Mouse (Mus musculus) T-cell, adult 2 months (primary cell): Measurements from ENCODE around the gene Gpr137b.
"Not testable (repeated sequence)": the region's sequence is repeated elsewhere in the genome, so short reads cannot be mapped to it uniquely, and the experiment has no call there.

Experiments
- DNase-seq: peaks from one replicate; pipeline ENCODE4 v3.0.0; 2022; ENCODE audit warnings: low spot score

Gene Gpr137b

DNA sequence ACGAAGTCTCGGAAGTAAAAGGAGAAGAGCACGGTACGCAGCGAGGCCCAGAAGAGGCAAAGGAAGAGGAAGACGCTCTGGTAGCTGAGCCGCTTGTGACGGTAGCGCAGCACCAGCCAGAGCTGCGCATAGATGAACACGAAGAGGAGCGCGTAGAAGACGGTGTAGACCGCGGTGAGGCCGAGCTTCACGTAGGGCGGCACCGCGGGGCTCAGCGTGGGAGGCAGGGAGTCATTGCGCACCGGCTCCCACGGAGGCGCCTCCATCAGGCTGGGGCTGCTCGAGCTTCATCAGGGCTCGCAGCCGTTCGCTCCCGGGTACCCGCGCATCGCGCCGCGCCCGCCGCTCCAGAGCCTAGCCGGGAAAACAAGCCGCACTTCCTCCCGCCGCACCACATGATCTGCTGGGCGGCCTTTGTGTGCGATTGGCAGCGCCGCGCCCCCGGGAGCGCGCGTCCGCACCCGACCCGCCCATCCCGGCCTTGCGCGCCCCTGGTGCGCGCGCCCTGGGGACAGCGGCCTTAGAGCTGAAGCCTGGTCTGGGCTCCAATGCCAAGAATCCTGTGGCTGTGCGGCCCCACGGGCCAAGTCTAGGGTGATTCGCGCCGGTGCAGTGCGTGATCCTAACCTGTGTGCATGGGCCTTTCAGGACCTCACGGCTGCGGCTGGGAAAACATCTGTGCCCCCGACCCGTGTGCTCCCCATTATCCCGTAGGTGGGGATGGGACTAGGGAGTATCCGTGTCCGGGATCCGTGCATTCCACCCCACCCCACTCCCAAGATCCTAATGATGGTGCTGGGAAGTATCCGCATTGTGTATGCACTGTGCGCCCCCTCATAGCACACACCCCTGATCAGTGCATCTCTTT lies at the start of gene Gpr137b:
TSS of gene Gpr137b (minus strand) at position 787 of the 868 bp plus-strand sequence.
- DNase-seq, result peak; percentile 3

DNA sequence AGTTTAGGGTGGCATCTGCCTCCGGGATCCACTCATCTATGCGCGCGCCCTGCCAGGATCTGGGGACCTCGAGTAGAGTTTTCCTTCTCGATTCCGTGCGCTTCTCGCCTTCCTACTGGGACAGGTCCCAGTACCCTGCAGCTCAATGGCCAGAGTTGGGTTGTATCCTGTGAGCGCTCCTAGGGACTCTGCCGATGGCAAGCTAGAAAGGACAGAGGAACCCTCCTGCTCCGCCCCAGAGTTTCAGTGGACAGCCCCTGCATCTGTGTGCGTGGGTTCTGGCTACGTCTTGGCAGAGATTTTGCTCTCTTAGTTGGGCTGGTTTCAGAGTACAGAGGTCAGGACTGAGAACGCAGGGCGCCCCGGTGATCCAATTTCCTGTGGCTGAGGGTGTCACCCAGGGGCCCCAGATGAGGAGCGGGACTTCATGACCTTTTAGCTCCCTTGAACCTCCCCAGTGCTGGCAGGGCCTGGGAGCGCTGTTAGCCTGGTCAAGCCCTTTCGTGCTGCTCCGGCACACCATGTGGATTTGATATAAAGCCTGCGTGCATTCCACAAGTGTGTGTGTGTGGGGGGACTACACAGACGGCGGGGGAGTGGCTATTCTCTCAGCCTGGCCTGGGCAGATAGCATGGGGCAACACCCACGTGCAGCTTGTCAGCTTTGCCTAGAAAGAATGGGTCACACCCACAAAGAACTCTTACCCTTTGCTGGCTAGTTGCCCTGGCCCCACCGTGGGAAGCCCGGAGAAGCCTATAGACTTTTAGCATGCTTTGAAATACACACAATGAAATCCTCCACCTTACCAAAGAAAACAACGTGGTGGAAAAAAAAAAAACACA lies 44.5 kb upstream of the Gpr137b start:
- not testable (repeated sequence) for DNase-seq

DNA sequence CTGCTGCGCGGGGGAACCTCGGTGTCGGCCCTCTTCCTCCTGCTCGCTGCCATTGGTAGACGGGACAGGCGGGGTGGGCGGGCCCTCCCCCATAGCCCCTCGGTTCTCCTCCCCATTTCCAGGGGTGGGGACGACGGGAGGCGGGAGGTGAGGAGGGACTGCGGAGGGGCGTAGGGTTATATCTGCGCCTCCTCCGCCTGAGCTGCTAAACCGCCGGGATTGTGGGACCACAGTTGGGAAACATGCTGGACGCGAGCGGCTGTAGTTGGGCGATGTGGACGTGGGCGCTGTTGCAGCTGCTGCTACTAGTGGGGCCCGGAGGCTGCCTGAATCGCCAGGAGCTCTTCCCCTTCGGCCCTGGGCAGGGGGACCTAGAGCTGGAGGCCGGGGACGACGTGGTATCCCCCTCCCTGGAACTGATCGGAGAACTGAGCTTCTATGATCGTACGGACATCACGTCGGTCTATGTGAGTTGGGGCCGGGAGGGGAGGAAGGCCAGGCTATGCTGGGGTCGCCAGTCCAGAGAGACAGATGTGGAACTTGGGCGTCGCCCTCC lies 43.7 kb upstream of the Gpr137b start, which contains the start of gene Nid1:
TSS of gene Nid1 (plus strand) at position 92 of the 556 bp plus-strand sequence.
- not testable (repeated sequence) for DNase-seq

DNA sequence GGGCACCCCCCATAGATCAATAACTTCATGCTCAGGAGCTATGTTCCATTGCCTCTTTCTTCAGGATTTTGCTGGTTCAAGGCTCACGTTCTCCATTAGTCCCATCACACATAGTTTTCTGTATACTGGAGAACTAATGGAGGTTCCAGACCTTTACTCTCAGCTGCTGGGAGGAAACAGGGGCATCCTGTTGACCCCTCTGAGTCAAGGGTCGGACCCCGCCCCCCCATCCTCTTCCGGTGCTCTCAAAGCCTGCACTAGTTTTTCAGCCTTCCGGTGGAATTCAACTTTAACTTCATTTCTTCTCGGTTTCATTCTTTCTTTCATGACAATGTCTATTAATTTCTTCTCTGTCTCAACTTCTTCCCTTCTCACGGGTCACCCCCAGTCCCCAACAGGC lies 42.3 kb upstream of the Gpr137b start:
- DNase-seq, result not testable (repeated sequence)

DNA sequence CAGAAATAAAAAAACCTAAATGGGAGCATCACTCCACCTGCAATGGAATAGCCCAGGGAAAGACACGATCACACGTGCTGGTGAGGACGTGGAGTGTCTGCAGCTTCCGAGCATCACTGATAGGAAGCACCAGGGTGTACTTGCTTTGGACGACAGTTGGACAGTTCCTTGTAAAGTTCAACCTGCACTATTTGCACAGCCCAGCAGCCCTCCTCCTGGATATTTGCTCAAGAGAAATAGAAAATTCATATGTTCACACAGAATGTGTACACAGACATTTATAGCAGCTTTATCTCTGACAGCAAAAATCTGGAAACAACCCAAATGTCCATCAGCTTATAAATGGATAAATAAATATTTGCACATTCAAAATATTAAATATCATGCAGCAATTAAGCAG lies 29.5 kb upstream of the Gpr137b start:
- not testable (repeated sequence) for DNase-seq

DNA sequence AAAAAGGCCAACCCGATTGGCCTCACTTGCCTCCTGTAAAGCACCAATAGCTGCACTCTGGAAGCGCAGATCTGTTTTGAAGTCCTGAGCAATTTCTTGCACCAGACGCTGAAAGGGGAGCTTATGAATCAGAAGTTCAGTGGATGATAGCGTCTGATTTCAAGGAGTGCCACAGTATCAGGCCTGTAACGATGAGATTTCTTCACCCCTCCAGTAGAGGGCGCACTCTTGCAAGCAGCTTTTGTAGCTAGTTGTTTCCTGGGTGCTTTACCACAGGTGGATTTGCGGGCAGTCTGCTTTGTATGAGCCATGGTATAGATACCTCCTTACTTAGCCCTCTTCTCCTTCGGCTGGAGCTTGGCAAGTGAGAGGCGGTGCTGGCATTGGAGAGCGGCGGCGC lies 25.0 kb upstream of the Gpr137b start:
- not testable (repeated sequence) for DNase-seq

DNA sequence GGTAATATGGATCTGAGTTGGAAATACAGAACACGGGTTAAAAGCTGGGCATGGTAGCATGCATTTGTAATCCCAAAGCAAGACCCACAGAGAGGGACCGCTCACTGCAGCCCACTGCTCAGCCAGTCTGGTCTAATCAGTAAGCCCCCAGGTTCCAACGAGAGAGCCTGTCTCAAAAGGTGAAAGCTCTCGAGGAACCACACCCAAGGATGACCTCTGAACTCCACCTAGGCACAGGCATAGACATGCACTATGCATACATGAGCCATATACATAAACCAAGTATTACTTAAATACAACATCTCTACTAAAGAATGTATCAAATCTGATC lies 22.2 kb upstream of the Gpr137b start:
- not testable (repeated sequence) for DNase-seq

DNA sequence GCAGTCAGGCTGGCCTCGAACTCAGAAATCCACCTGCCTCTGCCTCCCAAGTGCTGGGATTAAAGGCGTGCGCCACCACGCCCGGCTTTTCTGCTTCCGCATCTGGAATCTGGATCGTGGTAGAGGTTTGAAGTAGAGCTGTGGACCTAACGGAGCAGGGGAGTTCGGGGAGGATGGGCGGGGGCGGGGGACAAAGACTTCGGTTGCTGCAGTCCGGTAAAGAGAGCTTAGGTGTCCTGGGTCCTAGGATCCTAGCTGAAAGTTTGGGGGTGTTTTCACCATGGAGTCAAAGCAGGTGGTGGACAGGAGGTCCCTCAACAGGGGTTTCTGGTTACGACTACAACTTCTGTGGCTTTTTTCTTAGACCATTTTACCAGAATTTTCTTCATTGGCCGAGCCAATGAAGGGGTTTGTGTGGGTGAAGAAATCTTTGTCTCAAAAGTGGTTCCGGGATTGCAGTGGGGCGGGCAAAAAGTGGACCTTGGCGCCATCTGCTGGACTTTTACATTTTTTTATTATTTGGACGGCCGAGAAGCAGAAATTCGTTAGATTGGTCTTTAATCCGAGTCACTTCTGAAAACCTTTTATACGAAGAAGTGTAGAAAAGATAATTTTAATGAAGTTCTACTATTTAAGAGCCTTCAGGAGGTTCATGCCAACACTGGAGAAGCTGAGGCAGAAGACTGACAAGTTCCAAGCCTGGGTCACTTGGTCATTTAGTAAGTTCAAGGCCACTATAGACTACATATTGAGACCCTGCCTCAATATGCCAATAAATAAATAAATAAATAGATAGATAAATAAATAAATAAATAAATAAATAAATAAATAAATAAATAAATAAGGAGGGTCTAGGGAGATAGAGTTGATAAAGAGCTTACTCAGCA lies 21.5 kb upstream of the Gpr137b start:
- not testable (repeated sequence) for DNase-seq

DNA sequence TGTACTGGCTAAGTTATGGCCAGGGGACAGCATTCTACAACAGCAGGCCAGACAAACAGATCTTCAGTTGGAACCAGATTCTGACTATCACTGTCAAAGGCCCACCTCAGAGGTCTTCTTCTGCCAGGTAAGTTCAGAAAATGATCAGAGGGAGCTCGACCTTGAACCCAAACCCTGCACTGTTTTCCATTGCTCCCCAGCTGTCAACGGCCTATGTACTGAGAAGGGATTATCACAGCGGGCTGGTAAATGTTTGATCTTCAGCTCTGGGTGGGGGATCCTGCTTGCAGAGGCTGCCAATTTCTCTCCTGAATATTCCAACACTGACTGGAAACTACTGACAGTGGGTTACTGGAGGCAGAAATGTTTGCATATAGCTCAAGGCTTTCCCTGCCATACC lies 20.4 kb upstream of the Gpr137b start:
- no peak for DNase-seq

DNA sequence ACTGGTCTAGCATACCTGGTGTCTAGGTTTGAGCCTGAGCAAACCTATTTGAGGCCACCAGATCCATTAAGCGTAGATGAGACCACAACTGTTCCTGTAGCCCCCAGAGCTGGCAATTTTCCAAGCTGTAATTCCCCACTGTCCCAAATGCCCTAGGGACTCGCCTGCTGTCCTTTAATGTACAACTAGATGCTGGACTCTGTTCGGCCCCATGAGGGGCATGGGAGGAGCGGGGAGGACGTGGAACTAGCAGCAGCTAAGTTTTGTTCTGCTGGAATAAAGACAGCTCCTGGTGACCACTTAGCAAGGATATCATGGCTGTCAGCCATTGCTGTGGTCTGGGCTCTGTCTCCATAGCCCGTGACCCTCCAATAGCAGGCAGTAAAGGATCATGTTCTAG lies 11.7 kb upstream of the Gpr137b start:
- not testable (repeated sequence) for DNase-seq

DNA sequence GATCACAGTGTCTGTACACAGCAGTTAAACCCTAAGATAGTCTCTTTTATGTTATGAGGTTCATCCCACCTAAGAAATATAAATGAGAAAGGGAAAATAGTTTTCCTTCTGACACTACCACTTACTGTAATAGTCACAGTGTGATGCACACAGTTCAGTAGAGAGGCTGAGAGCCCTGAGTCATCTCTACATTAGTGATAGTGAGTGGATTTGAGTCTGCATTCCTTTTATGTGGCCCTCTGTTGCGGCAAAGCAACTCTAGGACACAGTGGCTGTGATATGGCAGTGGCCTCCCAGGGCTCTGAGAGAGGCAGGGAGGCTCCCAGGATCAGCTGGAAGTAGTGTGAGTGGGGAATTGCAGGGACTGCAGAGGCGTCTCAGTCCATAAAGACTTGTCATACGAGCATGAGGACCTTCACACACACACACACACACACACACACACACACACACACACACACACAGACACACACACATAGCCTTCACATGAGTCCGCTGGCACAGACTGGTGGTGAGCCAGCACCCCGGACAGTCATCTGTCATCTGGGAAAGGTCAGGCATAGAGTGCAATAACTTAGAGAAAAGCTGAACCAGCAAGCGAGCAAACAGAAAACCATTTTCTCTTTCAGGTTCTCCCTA lies 10.8 kb upstream of the Gpr137b start:
- not testable (repeated sequence) for DNase-seq

DNA sequence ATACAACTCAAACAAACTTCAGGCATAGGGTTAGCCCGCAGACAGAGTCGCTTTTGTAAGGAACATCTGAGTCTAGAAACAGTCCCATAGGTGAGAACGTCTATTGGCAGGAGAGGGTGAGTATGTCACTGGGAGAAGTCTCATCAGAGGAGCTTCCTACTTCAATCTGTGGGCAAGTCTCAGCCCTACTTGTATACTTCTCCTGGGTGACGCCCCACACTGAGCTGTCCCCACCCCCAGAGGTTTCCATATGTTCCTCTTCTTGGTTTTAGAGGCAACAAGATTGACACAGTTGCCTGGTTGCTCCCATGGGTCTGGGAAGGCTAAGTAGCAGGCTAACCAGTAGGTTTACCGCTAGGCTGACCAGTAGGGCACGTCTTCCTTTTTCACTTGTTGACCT lies 10.0 kb upstream of the Gpr137b start:
- DNase-seq, result not testable (repeated sequence)

DNA sequence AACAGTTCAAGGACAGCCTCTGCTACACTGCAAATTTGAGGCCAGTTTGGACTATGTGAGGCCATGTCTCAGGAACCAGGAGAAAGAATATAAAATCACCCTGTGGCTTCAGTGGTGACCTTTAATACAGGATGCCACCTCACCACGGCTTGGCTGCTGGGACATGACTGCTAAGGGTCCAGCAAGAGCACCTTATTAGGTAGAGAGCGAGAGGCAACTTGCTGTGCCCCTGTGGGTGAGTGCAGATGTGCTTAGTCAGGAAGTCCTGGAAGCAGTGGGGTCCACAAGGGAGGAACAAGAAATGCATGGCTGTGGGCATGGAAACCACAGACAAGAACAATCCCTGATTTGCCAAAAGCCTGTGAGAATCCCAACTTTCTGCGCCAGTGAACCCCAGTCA lies 9.6 kb upstream of the Gpr137b start:
- DNase-seq, result not testable (repeated sequence)

DNA sequence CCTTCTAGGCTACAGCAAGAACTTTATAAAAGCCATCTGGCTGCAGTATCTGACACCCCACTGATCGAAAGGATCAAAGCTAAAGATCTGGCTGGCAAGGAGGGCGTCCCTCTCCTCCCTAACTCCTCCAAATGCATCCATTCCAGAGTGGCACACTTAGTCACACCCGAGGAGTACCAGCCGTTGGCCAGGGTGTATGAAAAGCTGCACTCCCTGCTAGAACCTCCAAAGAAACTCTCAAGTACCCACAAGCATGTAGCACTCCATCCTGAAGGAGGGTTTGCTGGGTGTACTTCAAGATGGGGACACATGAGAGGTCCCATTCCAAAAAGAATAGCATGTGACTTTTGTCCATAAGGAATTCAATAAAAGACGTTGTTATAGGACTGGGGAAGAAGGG lies 9.0 kb upstream of the Gpr137b start:
- not testable (repeated sequence) for DNase-seq

DNA sequence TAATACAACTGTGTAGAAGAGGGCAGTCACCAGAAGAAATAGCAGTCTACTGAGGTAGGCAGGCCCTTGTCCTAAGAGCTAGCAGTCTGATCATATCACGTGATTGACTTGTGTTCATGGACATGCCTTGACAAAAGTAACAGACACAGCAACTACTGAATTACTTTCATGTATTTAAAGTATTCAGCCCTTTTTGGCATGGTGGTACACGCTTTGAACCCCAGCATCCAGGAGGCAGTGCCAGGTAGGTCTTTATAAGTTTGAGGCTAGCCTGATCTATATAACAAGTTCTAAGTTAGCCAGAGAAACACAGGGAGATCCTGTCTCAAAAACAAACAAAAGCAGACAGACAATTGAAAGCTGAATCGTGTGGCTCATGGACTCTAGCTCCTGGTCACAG lies 7.0 kb upstream of the Gpr137b start:
- DNase-seq, result not testable (repeated sequence)

DNA sequence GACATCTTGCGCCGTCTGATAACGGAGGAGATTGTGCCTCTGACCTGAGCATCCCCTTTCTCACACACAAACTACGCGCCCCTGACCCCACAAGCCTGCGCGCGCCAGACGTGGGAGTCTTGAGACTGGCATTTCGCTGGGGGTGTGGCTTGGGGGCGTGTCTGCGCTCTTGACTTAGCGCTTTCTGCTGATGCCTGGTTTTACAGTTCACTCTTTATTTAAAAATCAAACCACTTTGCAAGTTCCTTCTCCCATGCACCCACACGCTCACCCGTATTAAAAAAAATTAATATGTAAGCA lies 232 bp upstream of the Gpr137b start:
- not testable (repeated sequence) for DNase-seq

DNA sequence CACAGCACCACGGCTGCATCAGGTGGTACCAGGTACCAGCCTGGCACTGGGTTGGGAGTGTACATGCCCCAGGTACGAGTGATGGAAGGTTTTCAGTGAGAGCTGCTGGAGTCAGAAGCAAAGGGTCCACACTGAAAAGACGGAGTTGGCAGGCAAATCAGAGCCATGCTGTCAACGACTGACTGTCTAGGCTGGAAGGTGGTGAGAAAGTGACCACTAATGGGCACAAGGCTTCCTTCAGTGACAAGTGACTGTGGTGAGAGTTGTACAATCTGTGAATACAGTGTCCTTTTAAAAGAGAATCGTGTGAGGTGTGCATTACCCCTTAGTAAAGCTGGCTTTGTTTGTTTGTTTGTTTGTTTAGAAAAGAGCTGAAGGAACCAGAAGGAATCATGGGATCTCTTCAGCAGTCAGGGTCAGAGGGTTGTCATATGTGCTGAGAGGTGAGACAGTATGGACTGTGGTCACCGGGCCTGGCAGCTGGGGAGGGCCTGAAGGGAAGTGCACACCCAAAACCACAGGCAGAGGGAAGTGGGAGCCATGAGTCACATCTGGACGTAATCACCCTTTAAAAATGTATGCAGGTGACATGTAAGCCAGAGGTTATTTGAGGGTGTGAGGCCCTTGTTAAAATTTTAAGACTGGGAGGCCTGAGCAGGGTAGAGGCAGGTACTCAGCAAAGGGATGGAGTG lies 15.5 kb downstream of the Gpr137b start:
- not testable (repeated sequence) for DNase-seq

DNA sequence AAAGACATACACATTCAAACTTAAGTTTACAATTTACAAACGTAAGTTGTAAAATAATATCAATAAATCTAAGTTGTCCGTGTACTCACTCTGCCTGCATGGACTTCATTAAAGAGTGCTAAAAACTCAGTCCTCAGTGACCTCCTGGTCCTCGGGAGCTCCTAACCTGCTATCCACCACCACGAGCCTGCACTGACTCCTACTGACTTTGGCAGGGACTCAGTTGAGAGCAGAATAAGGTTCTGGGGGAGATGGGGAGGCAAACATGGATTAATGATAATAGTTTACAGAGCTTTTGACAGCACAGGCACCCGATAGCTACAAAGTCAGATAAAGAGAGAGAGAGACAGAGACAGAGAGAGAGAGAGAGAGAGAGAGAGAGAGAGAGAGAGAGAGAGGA lies 16.6 kb downstream of the Gpr137b start:
- no peak for DNase-seq

DNA sequence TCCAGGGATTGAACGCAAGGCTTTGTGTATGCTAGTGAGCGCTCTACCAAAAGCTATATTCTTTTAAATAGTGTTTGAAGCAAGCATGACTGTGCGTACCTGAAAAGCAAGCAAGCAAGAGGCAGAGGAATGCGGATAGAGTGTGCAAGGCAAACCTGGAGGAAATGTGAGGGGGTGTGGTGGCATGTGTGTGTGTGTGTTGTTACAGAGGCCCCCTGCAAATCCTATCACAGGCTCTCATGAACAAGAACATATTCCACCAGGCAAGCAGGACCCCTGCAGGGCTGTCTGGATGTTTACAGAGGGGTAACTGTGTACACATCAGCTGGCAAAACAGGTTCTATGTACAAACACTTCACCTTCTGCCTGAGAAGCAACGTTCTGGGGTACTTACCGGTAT lies 19.8 kb downstream of the Gpr137b start:
- DNase-seq, result not testable (repeated sequence)

DNA sequence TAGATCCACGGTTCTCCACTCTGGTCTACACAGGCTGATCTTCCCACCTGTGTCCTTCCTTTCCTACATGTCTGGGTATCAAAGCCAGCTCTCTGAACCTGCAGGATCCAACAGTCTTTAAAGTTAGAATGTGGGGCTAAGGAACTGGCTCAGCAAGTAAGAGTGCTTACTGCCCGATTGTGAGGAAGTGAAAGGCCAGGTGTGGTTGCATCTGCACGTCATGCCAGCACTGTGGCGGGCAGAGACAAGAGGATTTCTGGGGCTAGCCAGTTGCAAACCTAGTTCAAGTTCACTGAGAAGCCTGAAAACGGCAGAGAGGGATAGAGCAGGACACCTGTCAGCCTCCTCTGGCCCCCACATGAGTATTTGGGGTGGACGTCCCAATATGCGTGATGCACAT lies 22.4 kb downstream of the Gpr137b start:
- not testable (repeated sequence) for DNase-seq

DNA sequence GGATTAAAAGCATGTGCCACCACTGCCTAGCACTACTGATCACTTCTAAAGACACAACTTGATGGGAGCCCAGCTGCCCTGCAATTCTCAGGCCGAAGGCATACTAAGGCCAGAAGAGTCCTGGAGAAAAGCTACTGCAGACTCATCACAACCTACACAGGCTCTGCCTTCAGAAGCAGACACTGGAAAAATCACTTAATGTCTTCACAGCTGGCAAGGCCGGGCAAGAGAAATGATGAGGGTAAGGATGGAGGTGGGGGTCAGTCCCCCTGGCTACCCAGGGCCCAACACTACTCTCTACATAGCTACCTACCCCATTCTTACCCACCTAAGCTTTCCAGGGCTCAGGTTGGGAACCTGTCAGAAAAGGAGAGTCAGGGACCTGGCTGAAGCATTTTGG lies 27.4 kb downstream of the Gpr137b start:
- not testable (repeated sequence) for DNase-seq
